Mouse (Mus musculus) neural tube, embryonic 12.5 days (tissue): Measurements from ENCODE around the gene Rbm19. TPM values are rescaled to one million over a fixed set of nuclear protein-coding genes. Genes with fewer than 3 reads are reported as not detected.

Source experiments
- ATAC-seq: fragments of 200-750 bp; cut with Nextera tagmentation; 2 replicates; pipeline ENCODE4 v1.8.0; 2017; ENCODE audit warnings: low read depth, mild to moderate bottlenecking, moderate TSS enrichment, moderate library complexity; ENCODE audit not compliant: low FRiP score
- H3K27ac ChIP-seq: fragments of 300-500 bp; sonication (generic); 2 replicates; pipeline ENCODE4 v1.5.1; 2016
- H3K27me3 ChIP-seq: fragments of 300-500 bp; sonication (generic); replicated peaks from 2 replicates; pipeline ENCODE4 v1.6.1; 2016; ENCODE audit warnings: mild to moderate bottlenecking
- H3K36me3 ChIP-seq: fragments of 300-500 bp; sonication (generic); 2 replicates; pipeline ENCODE4 v1.6.1; 2016; ENCODE audit warnings: mild to moderate bottlenecking
- H3K4me1 ChIP-seq: fragments of 300-500 bp; sonication (generic); 2 replicates; pipeline ENCODE4 v1.6.1; 2016
- H3K4me2 ChIP-seq: fragments of 300-500 bp; sonication (generic); replicated peaks from 2 replicates; pipeline ENCODE4 v1.6.1; 2016; ENCODE audit warnings: mild to moderate bottlenecking
- H3K4me3 ChIP-seq: fragments of 300-500 bp; sonication (generic); 2 replicates; pipeline ENCODE4 v1.5.1; 2016
- H3K9ac ChIP-seq: fragments of 300-500 bp; sonication (generic); 2 replicates; pipeline ENCODE4 v1.6.1; 2016; ENCODE audit warnings: mild to moderate bottlenecking
- H3K9me3 ChIP-seq: fragments of 300-500 bp; sonication (generic); 2 replicates; pipeline ENCODE4 v1.6.1; 2016; ENCODE audit warnings: mild to moderate bottlenecking
- WGBS: fragments of 180-500 bp; shearing (Covaris S2); methylation state at CpG from one replicate; pipeline ENCODE4 v1.1.7; 2016; 5-methylcytosine and 5-hydroxymethylcytosine counted together
- polyA plus RNA-seq: library from polyadenylated mRNA; unstranded; fragments of >200 nt; fragmentation: Nextera tagmentation; extraction: Ambion mirVana; gene quantifications from 2 replicates; pipeline ENCODE4 v1.2.1, GENCODE M21; 2016

The Rbm19 gene
- polyA plus RNA-seq, 1 experiment from 2014 or later: 27.4 TPM

DNA sequence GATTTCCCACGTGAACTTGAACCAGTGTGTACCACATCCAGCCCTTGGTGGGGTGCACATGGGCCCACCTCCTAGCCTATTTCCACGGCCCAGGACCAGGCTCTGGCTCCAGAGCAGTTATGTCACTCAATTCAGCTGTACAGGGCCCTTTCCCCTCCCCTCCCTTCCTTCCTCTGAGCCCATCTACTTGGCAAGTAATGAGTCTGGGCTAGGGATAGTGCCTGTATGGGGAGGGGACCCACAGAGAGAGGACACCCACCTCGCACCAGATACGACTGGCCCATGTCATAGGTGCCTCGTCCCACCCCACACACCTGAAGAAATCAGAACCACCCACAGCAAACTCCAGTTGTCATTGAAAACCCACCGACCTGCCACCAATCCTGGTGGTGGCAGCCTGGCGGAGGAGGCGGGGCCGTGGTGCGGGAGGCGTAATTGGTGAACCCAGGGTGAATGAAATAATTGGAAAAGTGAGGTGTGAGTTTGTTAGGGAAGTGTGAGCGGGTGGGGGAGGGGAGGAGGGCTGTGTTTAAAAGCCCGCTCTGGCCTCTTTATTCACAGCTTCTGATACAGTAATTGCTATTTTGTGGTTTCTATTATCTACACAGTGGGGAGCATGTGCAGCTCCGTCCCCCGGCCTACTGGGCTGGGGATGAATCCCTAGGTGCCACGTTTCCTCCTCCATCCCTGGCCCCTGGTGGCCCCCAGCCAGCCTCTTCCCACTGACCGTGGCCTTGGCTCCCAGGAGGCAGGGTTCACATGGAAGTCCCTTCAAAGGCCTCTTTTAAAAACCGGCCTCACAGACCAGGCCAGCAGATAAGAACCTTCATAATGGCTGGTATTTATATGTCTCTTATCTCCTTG is 55.8 kb downstream of the Rbm19 start:
- ATAC-seq: no peak
- H3K4me1 ChIP-seq: peaks cover 14% of the 10 kb centered on the region
- H3K27me3 ChIP-seq: no peaks in the 10 kb centered on the region
- H3K27ac ChIP-seq: 0 out of 2 replicates have a peak overlapping the region, but pooled peaks have one; percentile 16
- H3K4me3 ChIP-seq: no peak overlapping the region
- peaks cover 14% of the 10 kb centered on the region; the same call in 1 of the 2 replicates for H3K36me3 ChIP-seq
- H3K9ac ChIP-seq: no peak overlapping the region
- 58% methylated on average over 18 of the region's 18 CpGs for WGBS
- no peak overlapping the region for H3K4me2 ChIP-seq
- H3K9me3 ChIP-seq: no peaks in the 10 kb centered on the region

DNA sequence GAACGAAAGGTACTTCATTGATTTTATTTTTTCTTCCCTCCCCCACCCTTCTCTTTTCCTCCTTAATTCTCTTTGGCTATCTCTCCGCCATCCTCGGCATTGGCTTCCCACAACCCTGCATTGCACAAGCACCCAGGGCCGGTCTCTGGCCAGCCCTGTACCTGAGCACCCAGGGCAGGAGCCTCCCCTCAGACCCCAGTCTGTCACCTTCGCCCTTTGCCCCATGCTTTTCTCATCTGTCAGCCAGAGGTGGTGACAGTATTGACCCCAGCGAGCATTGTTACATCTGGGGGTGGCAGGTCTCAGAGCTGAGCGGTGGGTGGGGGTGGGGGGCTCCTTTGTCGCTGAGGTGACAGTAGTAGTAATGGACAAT is 56.5 kb downstream of the Rbm19 start:
- H3K4me1 ChIP-seq: peaks cover 14% of the 10 kb centered on the region
- H3K36me3 ChIP-seq: peaks cover 15% of the 10 kb centered on the region; the same call in 1 of the 2 replicates
- H3K9me3 ChIP-seq: no peaks in the 10 kb centered on the region
- no peak overlapping the region for H3K27ac ChIP-seq
- 78% methylated on average over 8 of the region's 8 CpGs for WGBS
- no peak overlapping the region for H3K4me3 ChIP-seq
- no peaks in the 10 kb centered on the region for H3K27me3 ChIP-seq
- H3K4me2 ChIP-seq: no peak overlapping the region
- no peak overlapping the region for H3K9ac ChIP-seq
- no peak for ATAC-seq

DNA sequence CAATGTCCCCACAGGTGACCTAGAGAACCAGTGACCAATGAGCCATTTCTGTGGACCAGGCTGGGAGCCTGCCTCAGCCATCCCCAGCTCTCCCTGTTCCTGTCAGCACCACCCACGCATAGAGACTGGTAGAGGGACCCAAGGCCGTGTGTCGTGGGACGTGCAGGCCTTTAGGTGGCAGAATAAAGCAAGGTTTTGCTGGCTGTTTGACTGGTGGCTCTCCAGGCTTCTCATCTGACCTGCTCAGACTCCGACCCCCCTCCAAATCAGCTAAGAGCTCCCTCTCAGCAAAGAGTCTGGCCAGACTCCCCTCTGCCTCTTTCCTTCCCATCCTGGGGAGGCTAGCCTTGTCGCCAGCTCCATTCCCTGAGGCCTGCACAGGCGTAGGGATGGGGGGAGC is 58.1 kb downstream of the Rbm19 start:
- 66% methylated on average over 7 of the region's 7 CpGs for WGBS
- Histone ChIP-seq H3K9me3 (no peaks in the 10 kb centered on the region), H3K4me1 (peaks cover 14% of the 10 kb centered on the region), H3K4me2 (no peak overlapping the region), H3K27ac (no peak overlapping the region; the same call in 1 of the 2 replicates), H3K36me3 (peaks cover 15% of the 10 kb centered on the region; the same call in 1 of the 2 replicates), H3K27me3 (no peaks in the 10 kb centered on the region), H3K4me3 (no peak overlapping the region), H3K9ac (no peak overlapping the region)
- peak; percentile 46; the same call in 1 of the 2 replicates for ATAC-seq

DNA sequence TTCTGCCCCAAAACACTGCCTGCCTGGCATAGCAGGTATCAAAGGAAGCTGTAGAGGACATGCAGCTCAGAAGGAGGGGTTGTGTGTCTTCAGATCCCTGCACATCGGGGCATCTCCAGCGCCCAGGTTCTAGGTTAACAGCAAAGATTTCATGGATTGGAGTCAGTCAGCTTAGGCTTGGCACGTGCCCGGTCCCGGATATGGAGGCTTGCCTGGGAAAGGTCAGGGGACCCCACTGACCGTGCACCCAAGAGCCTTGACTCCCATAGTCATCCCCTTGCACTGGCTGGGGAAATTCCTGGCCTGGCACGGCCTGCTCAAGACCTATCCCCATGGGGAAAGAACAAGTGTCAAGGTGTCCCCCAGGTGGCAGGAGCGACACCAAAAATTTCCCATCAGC is 59.0 kb downstream of the Rbm19 start:
- no peak for ATAC-seq
- H3K4me1 ChIP-seq: peaks cover 14% of the 10 kb centered on the region

DNA sequence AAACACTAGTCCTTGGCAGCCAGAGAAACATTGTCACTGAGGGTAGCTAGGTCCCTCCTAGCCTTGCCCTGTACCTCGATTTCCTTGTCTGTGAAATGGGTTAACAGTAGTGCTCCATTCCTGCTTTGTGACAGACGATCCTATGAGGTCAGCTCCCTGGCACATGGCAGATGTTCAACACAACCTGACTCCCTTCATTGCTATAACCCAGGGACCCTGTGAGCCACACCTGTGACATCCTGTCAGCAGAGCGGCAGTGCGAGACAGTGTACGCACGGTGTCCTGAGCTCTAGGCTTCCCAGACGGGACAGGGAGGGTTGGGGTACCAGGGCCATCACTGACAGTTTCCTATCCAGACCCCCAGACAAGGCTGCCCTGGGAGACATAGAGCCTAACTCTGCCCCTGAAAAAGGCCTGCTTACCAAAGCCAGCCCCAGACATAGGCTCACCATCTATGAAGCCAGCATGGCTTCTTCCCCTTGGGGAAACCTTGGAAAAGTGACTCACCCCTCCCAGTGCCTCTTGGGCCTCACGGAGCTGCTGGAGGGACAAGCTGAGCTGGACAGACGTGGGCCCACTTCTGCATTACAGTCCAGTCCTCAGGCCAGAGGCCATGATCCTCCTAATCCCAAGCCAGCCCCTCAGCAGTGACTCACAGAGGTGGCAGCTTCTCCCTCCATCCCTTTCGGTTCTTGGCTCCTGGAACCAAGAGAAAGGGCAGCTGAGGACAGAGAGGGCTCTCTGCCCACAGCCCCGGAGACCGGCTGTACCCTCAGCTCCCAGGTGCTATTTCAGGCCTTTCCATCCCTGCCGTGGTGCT is 60.2 kb downstream of the Rbm19 start:
- H3K27ac ChIP-seq: no peak overlapping the region
- no peaks in the 10 kb centered on the region for H3K27me3 ChIP-seq
- peaks cover 19% of the 10 kb centered on the region for H3K36me3 ChIP-seq
- H3K4me3 ChIP-seq: no peak overlapping the region
- no peak for ATAC-seq
- WGBS: 94% methylated on average over 13 of the region's 13 CpGs
- H3K4me1 ChIP-seq: peaks cover 14% of the 10 kb centered on the region
- H3K9ac ChIP-seq: no peak overlapping the region
- no peak overlapping the region for H3K4me2 ChIP-seq
- no peaks in the 10 kb centered on the region for H3K9me3 ChIP-seq

More for the DNA sequence above, 59.0 kb downstream of the Rbm19 start:
- Histone ChIP-seq H3K4me3 (no peak overlapping the region), H3K36me3 (peaks cover 16% of the 10 kb centered on the region), H3K27me3 (no peaks in the 10 kb centered on the region), H3K4me2 (no peak overlapping the region), H3K9me3 (no peaks in the 10 kb centered on the region), H3K9ac (no peak overlapping the region), H3K27ac (no peak overlapping the region)
- 94% methylated on average over 8 of the region's 8 CpGs for WGBS

DNA sequence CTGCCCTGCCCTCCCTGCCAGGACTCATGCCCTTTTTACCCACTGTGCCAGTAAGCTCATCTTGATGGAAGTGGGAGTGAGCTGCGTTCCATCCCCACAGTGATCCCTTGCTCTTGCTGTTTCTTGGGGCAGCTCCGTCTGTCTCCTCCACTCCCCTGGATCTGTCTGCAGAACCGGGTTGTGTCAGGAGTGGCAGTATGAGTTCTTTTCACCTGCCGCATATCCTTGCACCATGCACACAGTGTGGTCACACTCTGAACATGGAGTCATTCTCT is 60.7 kb downstream of the Rbm19 start:
- 94% methylated on average over 4 of the region's 4 CpGs for WGBS
- no peaks in the 10 kb centered on the region for H3K9me3 ChIP-seq
- no peak overlapping the region for H3K9ac ChIP-seq
- peaks cover 14% of the 10 kb centered on the region for H3K4me1 ChIP-seq
- peaks cover 19% of the 10 kb centered on the region for H3K36me3 ChIP-seq
- no peak for ATAC-seq
- H3K4me2 ChIP-seq: no peak overlapping the region
- H3K27ac ChIP-seq: no peak overlapping the region
- no peak overlapping the region for H3K4me3 ChIP-seq
- H3K27me3 ChIP-seq: no peaks in the 10 kb centered on the region

DNA sequence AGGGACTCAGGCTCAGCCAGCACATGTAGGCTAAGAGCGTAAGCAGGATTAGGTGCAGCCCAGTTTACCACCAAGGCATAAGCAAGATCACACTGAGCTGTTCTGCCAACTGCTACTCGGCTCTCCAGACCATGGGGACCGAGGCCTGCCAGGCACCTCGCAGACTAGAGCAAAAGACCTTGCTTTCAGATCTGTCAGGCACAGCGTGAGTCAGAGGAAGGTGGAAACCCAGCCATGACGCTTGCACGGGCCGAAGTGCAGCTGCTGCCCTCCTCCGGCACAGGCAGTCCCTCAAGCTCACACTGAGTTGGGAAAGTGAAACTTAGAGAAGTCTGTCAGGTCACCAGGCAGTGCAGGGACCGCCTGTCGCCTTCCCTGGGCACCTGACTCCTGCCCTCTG is 63.8 kb downstream of the Rbm19 start:
- Histone ChIP-seq H3K4me1 (0 out of 2 replicates have a peak, but pooled peaks cover 2% of the 10 kb centered on the region), H3K9me3 (no peaks in the 10 kb centered on the region), H3K4me3 (no peak overlapping the region), H3K36me3 (peaks cover 19% of the 10 kb centered on the region), H3K9ac (no peak overlapping the region), H3K4me2 (no peak overlapping the region), H3K27ac (no peak overlapping the region), H3K27me3 (no peaks in the 10 kb centered on the region)
- WGBS: 97% methylated on average over 11 of the region's 11 CpGs
- ATAC-seq: no peak

DNA sequence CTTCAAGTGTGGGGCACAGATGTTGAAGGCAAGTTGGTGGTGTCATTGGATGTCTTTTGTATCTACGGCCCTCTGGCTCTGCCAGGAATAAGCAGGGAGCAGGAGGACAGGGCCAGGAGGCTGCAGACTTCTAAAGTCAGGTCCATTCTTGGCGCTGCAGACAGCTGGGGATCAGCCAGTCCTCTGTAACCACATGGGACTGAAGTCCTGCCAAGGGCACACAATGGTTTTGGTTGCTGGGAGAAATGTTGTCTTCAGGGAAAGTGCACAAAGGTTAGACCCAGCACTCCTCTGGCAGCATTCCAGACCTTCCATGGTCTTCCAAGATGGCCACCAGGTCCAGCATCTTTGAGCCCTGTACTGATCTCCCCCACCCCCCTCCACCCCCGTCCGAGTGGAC is 65.1 kb downstream of the Rbm19 start:
- Histone ChIP-seq H3K4me3 (no peak overlapping the region), H3K36me3 (peaks cover 11% of the 10 kb centered on the region; the same call in 1 of the 2 replicates), H3K4me2 (no peak overlapping the region), H3K9me3 (no peaks in the 10 kb centered on the region), H3K9ac (no peak overlapping the region), H3K27me3 (no peaks in the 10 kb centered on the region), H3K4me1 (0 out of 2 replicates have a peak, but pooled peaks cover 2% of the 10 kb centered on the region), H3K27ac (no peak overlapping the region)
- 94% methylated on average over 4 of the region's 4 CpGs for WGBS
- ATAC-seq: no peak

DNA sequence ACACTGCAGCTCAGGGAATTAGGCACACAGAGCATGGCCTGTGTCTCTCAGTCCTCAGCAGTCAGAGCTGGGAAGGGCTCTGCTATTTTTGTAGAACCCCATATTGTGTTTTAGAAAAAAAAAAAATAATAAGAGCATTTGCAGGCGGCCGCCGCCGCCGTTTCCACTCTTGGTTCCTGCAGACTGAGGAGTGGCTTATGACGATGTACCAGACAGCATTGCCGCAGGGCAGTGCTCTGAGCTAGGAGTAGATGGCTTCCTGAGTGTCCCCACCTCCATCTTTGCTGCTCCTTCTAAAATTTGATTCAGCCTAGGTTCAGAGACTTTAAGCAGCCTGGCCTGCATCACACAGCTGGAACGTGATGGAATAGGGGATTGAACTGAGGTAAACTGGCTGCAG is 67.1 kb downstream of the Rbm19 start:
- Histone ChIP-seq H3K9me3 (no peaks in the 10 kb centered on the region), H3K27ac (no peak overlapping the region), H3K4me3 (no peak overlapping the region), H3K36me3 (peaks cover 4% of the 10 kb centered on the region; the same call in 1 of the 2 replicates), H3K9ac (no peak overlapping the region), H3K4me1 (0 out of 2 replicates have a peak, but pooled peaks cover 2% of the 10 kb centered on the region), H3K4me2 (no peak overlapping the region), H3K27me3 (no peaks in the 10 kb centered on the region)
- WGBS: 85% methylated on average over 8 of the region's 8 CpGs
- ATAC-seq: no peak

DNA sequence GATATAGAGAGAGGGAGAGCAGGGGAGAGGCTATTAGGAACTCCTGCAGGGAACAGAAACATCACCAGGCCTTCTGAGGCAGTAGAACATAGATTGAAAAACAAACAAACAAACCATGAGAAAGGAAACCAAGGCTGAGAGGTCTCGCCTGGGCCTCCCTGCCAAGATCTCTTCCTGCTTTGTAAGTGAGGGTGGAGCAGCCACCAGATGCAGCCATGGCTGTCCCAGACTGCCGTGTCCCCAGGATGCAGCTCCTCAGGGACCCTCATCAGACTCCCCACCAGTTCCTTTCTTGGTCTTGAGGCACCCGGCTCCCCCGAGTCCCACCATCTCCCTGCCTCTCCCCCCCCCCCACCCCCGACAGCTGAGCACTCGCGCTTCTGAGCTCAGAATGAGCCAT is 67.5 kb downstream of the Rbm19 start:
- 64% methylated on average over 7 of the region's 7 CpGs for WGBS
- Histone ChIP-seq H3K4me2 (no peak overlapping the region), H3K4me3 (no peak overlapping the region), H3K9ac (no peak overlapping the region), H3K9me3 (no peaks in the 10 kb centered on the region), H3K4me1 (0 out of 2 replicates have a peak, but pooled peaks cover 2% of the 10 kb centered on the region), H3K36me3 (peaks cover 4% of the 10 kb centered on the region; the same call in 1 of the 2 replicates), H3K27ac (no peak overlapping the region), H3K27me3 (no peaks in the 10 kb centered on the region)
- no peak for ATAC-seq

DNA sequence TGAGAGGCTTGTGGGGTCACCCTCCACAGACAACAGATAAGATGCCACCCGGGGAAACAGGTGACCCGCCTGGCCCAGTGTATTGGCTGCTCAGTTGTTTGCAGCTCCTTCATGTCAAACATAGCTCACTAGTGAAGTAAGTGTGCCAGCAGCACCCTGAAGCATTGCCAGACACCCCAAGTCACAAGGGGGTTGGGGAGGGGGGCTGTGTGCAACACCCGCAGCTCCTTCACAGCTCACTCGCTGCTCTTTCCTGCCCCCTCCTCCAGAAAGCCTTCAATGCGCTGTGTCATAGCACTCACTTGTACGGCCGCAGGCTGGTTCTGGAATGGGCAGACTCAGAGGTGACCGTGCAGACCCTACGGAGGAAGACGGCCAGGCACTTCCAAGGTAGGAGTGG is 69.7 kb downstream of the Rbm19 start:
- Histone ChIP-seq H3K9ac (no peak overlapping the region), H3K4me2 (no peak overlapping the region), H3K27me3 (no peaks in the 10 kb centered on the region), H3K4me1 (peaks cover 2% of the 10 kb centered on the region; the same call in 1 of the 2 replicates), H3K4me3 (no peak overlapping the region), H3K27ac (no peak overlapping the region), H3K9me3 (no peaks in the 10 kb centered on the region), H3K36me3 (no peaks in the 10 kb centered on the region)
- 94% methylated on average over 10 of the region's 10 CpGs for WGBS
- ATAC-seq: no peak

DNA sequence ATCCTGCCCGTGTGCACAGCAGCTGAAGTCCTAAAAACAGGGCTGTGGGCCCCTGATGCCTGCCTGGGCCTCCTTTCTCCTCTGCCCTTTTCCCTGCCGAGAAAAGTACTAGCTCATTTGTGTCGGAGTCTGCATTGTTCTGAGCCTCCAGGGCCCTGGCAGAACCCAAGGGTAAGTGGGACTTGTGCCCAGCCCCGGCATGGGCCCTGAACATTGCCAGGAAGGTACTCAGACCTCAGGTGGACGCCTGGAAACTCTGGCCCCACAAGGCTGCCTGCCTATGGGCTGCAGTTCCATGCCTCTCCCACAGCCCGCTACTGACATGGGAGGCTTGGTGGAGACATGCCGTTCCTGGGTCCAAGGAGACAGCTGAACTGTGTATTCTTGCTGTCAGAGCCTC is 72.3 kb downstream of the Rbm19 start:
- no peak for ATAC-seq
- peaks cover 15% of the 10 kb centered on the region for H3K4me1 ChIP-seq
- no peak overlapping the region for H3K27ac ChIP-seq
- H3K4me3 ChIP-seq: no peak overlapping the region
- no peaks in the 10 kb centered on the region for H3K27me3 ChIP-seq
- 88% methylated on average over 7 of the region's 7 CpGs for WGBS
- no peaks in the 10 kb centered on the region for H3K9me3 ChIP-seq
- H3K9ac ChIP-seq: no peak overlapping the region
- H3K36me3 ChIP-seq: no peaks in the 10 kb centered on the region
- no peak overlapping the region for H3K4me2 ChIP-seq
